Mouse (Mus musculus) Muller cell, postnatal 12 days (primary cell): ENCODE data around the gene Olfr1420.
A peak's percentile ranks its signal among the peaks of the same experiment; 100 is the strongest.
"Not testable (repeated sequence)": the region's sequence is repeated elsewhere in the genome, so short reads cannot be mapped to it uniquely, and the experiment has no call there.

Source experiments
- DNase-seq: peaks from one replicate; pipeline ENCODE4 v3.0.0-alpha.2; 2015; ENCODE audit errors: inconsistent ontology term

Olfr1420 gene

GRCm38 (mm10) chr19:11886265-11886664 is at the start of gene Olfr1420:
TSS of gene Olfr1420 (plus strand) at chr19:11886565.
- no peak for DNase-seq

- no peak for DNase-seq
Measured at GRCm38 (mm10) chr19:11839119-11839518, 47.2 kb upstream of the Olfr1420 start, which contains the start of gene Olfr1417. TSS of gene Olfr1417 (minus strand) at chr19:11839219.

- no peak for DNase-seq
Measured at GRCm38 (mm10) chr19:11846333-11846732, 40.0 kb upstream of the Olfr1420 start.

GRCm38 (mm10) chr19:11852652-11853051 is 33.7 kb upstream of the Olfr1420 start:
- DNase-seq = no peak

GRCm38 (mm10) chr19:11854821-11855220 is 31.5 kb upstream of the Olfr1420 start:
- no peak for DNase-seq

- no peak for DNase-seq
Measured at GRCm38 (mm10) chr19:11856506-11856905, 29.9 kb upstream of the Olfr1420 start.

- no peak for DNase-seq
Measured at GRCm38 (mm10) chr19:11860966-11861365, 25.4 kb upstream of the Olfr1420 start, which contains the start of gene Olfr1418. TSS of gene Olfr1418 (minus strand) at chr19:11861066.

- no peak for DNase-seq
Measured at GRCm38 (mm10) chr19:11867837-11868236, 18.5 kb upstream of the Olfr1420 start.

GRCm38 (mm10) chr19:11875006-11875405 is 11.4 kb upstream of the Olfr1420 start, which contains the start of gene Olfr1419:
TSS of gene Olfr1419 (minus strand) at chr19:11875106.
- DNase-seq = no peak

- DNase-seq = not testable (repeated sequence)
Measured at GRCm38 (mm10) chr19:11878404-11878803, 8.0 kb upstream of the Olfr1420 start.

GRCm38 (mm10) chr19:11911021-11911420 is 24.7 kb downstream of the Olfr1420 start:
- DNase-seq = no peak

- DNase-seq = no peak
Measured at GRCm38 (mm10) chr19:11911603-11912002, 25.2 kb downstream of the Olfr1420 start.

GRCm38 (mm10) chr19:11912037-11912532 is 25.7 kb downstream of the Olfr1420 start, which contains the start of gene Patl1:
TSS of gene Patl1 (plus strand) at chr19:11912399.
- DNase-seq = peak; percentile 99

- peak; percentile 72 for DNase-seq
Measured at GRCm38 (mm10) chr19:11912533-11913121, 26.3 kb downstream of the Olfr1420 start.

- DNase-seq = peak; percentile 79
Measured at GRCm38 (mm10) chr19:11915804-11916203, 29.4 kb downstream of the Olfr1420 start.

- no peak for DNase-seq
Measured at GRCm38 (mm10) chr19:11922068-11922467, 35.7 kb downstream of the Olfr1420 start.

GRCm38 (mm10) chr19:11922515-11922914 is 36.1 kb downstream of the Olfr1420 start:
- not testable (repeated sequence) for DNase-seq

GRCm38 (mm10) chr19:11926380-11926779 is 40.0 kb downstream of the Olfr1420 start:
- no peak for DNase-seq

GRCm38 (mm10) chr19:11928025-11928748 is 41.8 kb downstream of the Olfr1420 start:
- no peak for DNase-seq

GRCm38 (mm10) chr19:11946460-11946859 is 60.1 kb downstream of the Olfr1420 start:
- DNase-seq = not testable (repeated sequence)
